10 mouse cellular contexts compared by ENCODE assay signal in the genomic region with DNA sequence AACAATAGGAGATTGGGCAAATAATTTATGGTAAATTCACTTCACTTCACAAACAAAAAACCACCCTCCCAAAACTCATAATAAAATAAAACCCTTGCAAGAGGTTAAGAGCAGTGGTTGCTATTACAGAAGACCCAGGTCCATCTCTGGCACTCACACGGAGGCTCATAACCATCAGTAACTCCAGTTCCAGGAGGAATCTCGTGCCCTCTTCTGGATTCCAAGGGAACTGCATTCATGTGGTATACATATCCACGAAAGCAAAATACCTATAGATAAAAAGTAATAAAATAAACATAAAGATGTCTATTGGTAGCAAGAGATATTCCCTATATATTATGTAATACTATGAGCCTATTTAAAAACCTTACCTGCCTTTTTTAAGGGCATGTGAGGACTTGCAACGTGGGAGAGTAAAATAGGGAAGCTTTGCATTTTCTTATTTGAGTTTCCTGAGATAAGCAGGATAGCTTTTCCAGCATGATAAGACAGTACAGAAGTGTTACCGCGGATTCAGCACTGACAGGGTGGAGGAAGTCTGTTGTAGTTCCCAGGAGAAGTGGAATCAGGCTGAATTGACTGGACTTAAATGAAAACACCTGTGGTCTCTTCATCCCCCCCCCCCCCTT. TPM values are rescaled to one million over a fixed set of nuclear protein-coding genes. Genes with fewer than 3 reads are reported as not detected.
DNase-seq lines count a peak whose midpoint lies in the region; ATAC-seq and TF ChIP-seq lines count a peak whose summit lies in the region.
"Had no signal": no experiment of that assay in that cellular context is flagged by ENCODE, and none has a peak within 500 bp of the region (broad histone marks: within the 10 kb centered on the region; RNA-seq: fewer than 3 reads in every experiment).

No protein-coding gene starts in this region.

- peak; percentile 13 to 21 for DNase-seq in heart, postnatal 14 days
- DNase-seq in midbrain, postnatal 0 days (ENCODE audit: low spot score), result peak; percentile 22
- no peak for DNase-seq in midbrain, embryonic 14.5 days
- DNase-seq in brain, embryonic 14.5 days (ENCODE audit: low read depth), result no peak
- DNase-seq in stomach, postnatal 0 days (ENCODE audit: low spot score), result no peak

- intact Hi-C loops in heart, postnatal 14 days (cut with DNase I), result no loop called here

- peak; percentile 58 for TF ChIP-seq CTCF in midbrain, postnatal 0 days (IDR thresholded peaks at IDR 0.05)
- TF ChIP-seq CTCF in brain, embryonic 14.5 days (IDR thresholded peaks at IDR 0.05; ENCODE audit: borderline replicate concordance, extremely low read depth, insufficient read depth, insufficient read length), result peak; percentile 20; the same call in 1 of the 2 replicates
- TF ChIP-seq CTCF in stomach, postnatal 0 days (IDR thresholded peaks at IDR 0.05; ENCODE audit: low read depth), result peak; percentile 60

- ATAC-seq in heart, embryonic 11.5 days (replicated peaks; ENCODE audit: insufficient number of reproducible peaks, low FRiP score, low TSS enrichment), result no peak
- ATAC-seq in midbrain, postnatal 0 days (ENCODE audit: low FRiP score), result no peak
- no peak for ATAC-seq in midbrain, embryonic 14.5 days (ENCODE audit: low FRiP score, low TSS enrichment)
- ATAC-seq in stomach, postnatal 0 days (ENCODE audit: low FRiP score, low TSS enrichment), result no peak
- ATAC-seq in frontal cortex, adult (ENCODE audit: low TSS enrichment), result no peak
- ATAC-seq: forebrain, embryonic 13.5 days had no signal

- no peak for TF ChIP-seq POLR2A in brain, embryonic 14.5 days (IDR thresholded peaks at IDR 0.05; ENCODE audit: borderline replicate concordance, extremely low read depth, insufficient read depth, insufficient read length, poor library complexity, severe bottlenecking)

- no peak overlapping the region for H3K9ac ChIP-seq in heart, embryonic 11.5 days (ENCODE audit: low read depth, low read length)
- no peak overlapping the region for H3K9ac ChIP-seq in midbrain, postnatal 0 days (replicated peaks; ENCODE audit: low read length, poor library complexity, severe bottlenecking)
- no peak overlapping the region for H3K9ac ChIP-seq in midbrain, embryonic 14.5 days (replicated peaks; ENCODE audit: low read length)
- no peak overlapping the region for H3K9ac ChIP-seq in stomach, postnatal 0 days (ENCODE audit: low read length)
- H3K9ac ChIP-seq: forebrain, embryonic 13.5 days; neural tube, embryonic 12.5 days had no signal

- no peaks in the 10 kb centered on the region for H3K36me3 ChIP-seq in heart, embryonic 11.5 days (ENCODE audit: control insufficient read depth, insufficient read depth, low read length)
- no peaks in the 10 kb centered on the region for H3K36me3 ChIP-seq in midbrain, postnatal 0 days (ENCODE audit: insufficient read depth, low read length)
- no peaks in the 10 kb centered on the region for H3K36me3 ChIP-seq in midbrain, embryonic 14.5 days (ENCODE audit: control insufficient read depth, insufficient read depth, low read length)
- no peaks in the 10 kb centered on the region for H3K36me3 ChIP-seq in stomach, postnatal 0 days (ENCODE audit: control insufficient read depth, insufficient read depth, low read length)
- H3K36me3 ChIP-seq: heart, embryonic 10.5 days; neural tube, embryonic 12.5 days had no signal

- no peak overlapping the region for H3K4me3 ChIP-seq in heart, embryonic 11.5 days (ENCODE audit: low read depth, low read length)
- H3K4me3 ChIP-seq in midbrain, postnatal 0 days (ENCODE audit: low read depth, low read length), result no peak overlapping the region
- no peak overlapping the region for H3K4me3 ChIP-seq in midbrain, embryonic 14.5 days (replicated peaks; ENCODE audit: low read depth, low read length)
- no peak overlapping the region for H3K4me3 ChIP-seq in stomach, postnatal 0 days (ENCODE audit: low read depth, low read length)
- H3K4me3 ChIP-seq: forebrain, embryonic 13.5 days; heart, embryonic 10.5 days; neural tube, embryonic 12.5 days had no signal

- TF ChIP-seq EP300 in stomach, postnatal 0 days (optimal IDR thresholded peaks at IDR 0.05), result no peak

- H3K27ac ChIP-seq in heart, embryonic 11.5 days (ENCODE audit: low read depth, low read length), result no peak overlapping the region
- H3K27ac ChIP-seq in midbrain, postnatal 0 days (ENCODE audit: low read depth, low read length), result no peak overlapping the region
- H3K27ac ChIP-seq in midbrain, embryonic 14.5 days (replicated peaks; ENCODE audit: low read depth, low read length), result no peak overlapping the region
- H3K27ac ChIP-seq in stomach, postnatal 0 days (replicated peaks), result no peak overlapping the region
- H3K27ac ChIP-seq: forebrain, embryonic 13.5 days; heart, embryonic 10.5 days; neural tube, embryonic 12.5 days had no signal

- H3K9me3 ChIP-seq in heart, embryonic 11.5 days (replicated peaks; ENCODE audit: control insufficient read depth, low read length), result no peaks in the 10 kb centered on the region
- no peaks in the 10 kb centered on the region for H3K9me3 ChIP-seq in midbrain, postnatal 0 days (ENCODE audit: low read length)
- no peaks in the 10 kb centered on the region for H3K9me3 ChIP-seq in midbrain, embryonic 14.5 days (ENCODE audit: control insufficient read depth, low read length)
- no peaks in the 10 kb centered on the region for H3K9me3 ChIP-seq in stomach, postnatal 0 days (ENCODE audit: control insufficient read depth, low read length)
- H3K9me3 ChIP-seq: forebrain, embryonic 13.5 days; heart, embryonic 10.5 days; neural tube, embryonic 12.5 days had no signal

- no peaks in the 10 kb centered on the region for H3K4me1 ChIP-seq in heart, embryonic 11.5 days (ENCODE audit: control insufficient read depth, insufficient read depth, low read length)
- H3K4me1 ChIP-seq in midbrain, postnatal 0 days (ENCODE audit: insufficient read depth, low read length), result no peaks in the 10 kb centered on the region
- no peaks in the 10 kb centered on the region for H3K4me1 ChIP-seq in midbrain, embryonic 14.5 days (ENCODE audit: control insufficient read depth, insufficient read depth, low read length)
- no peaks in the 10 kb centered on the region for H3K4me1 ChIP-seq in stomach, postnatal 0 days (replicated peaks; ENCODE audit: control insufficient read depth, insufficient read depth)
- H3K4me1 ChIP-seq: forebrain, embryonic 13.5 days; neural tube, embryonic 12.5 days had no signal

- 33% methylated on average over 6 of the region's 6 CpGs for WGBS in heart, embryonic 11.5 days (ENCODE audit: insufficient replicate concordance)
- 63% methylated on average over 6 of the region's 6 CpGs for WGBS in midbrain, postnatal 0 days
- WGBS in midbrain, embryonic 14.5 days, result 65% methylated on average over 6 of the region's 6 CpGs
- 54% methylated on average over 6 of the region's 6 CpGs for WGBS in stomach, postnatal 0 days

- H3K27me3 ChIP-seq in heart, embryonic 11.5 days (ENCODE audit: control insufficient read depth, insufficient read depth, low read length), result no peaks in the 10 kb centered on the region
- no peaks in the 10 kb centered on the region for H3K27me3 ChIP-seq in midbrain, postnatal 0 days (ENCODE audit: insufficient read depth, low read length)
- H3K27me3 ChIP-seq in midbrain, embryonic 14.5 days (ENCODE audit: control insufficient read depth, insufficient read depth, low read length), result no peaks in the 10 kb centered on the region
- no peaks in the 10 kb centered on the region for H3K27me3 ChIP-seq in stomach, postnatal 0 days (ENCODE audit: control insufficient read depth, insufficient read depth, low read length)
- H3K27me3 ChIP-seq: forebrain, embryonic 13.5 days; neural tube, embryonic 12.5 days had no signal

- no peak overlapping the region for H3K4me2 ChIP-seq in heart, embryonic 11.5 days
- H3K4me2 ChIP-seq in midbrain, postnatal 0 days (ENCODE audit: low read depth, low read length, poor library complexity, severe bottlenecking), result no peak overlapping the region
- no peak overlapping the region for H3K4me2 ChIP-seq in midbrain, embryonic 14.5 days (ENCODE audit: low read length)
- H3K4me2 ChIP-seq in stomach, postnatal 0 days (replicated peaks; ENCODE audit: low read depth), result no peak overlapping the region
- H3K4me2 ChIP-seq: forebrain, embryonic 13.5 days; neural tube, embryonic 12.5 days had no signal

RNA-seq across cellular contexts. Expression of gene Max, which starts 49.2 kb away (rescaled TPM):
- total RNA-seq in heart, postnatal 14 days (2021), result 10 to 100 TPM; 62.6 to 71.9 TPM
- polyA plus RNA-seq in heart, embryonic 11.5 days (2014; fragmentation: Nextera tagmentation; extraction: Ambion mirVana), result 13.6 and 26.4 TPM in 2 replicates
- 61.7 and 66.9 TPM in 2 replicates for total RNA-seq in midbrain, postnatal 0 days (2014; rRNA removed)
- 17.3 and 17.4 TPM in 2 replicates for polyA plus RNA-seq in midbrain, postnatal 0 days (2015; fragmentation: Nextera tagmentation; extraction: Ambion mirVana)
- 52.5 and 118 TPM in 2 replicates for polyA plus RNA-seq in midbrain, embryonic 14.5 days (2014; fragmentation: Nextera tagmentation; extraction: Ambion mirVana)
- 52.8 and 68.7 TPM in 2 replicates for polyA plus RNA-seq in brain, embryonic 14.5 days (2012; rRNA removed)
- polyA plus RNA-seq in stomach, postnatal 0 days (2015; fragmentation: Nextera tagmentation; extraction: Ambion mirVana), result 11.4 TPM in 2 replicates

Comparison
In these comparisons a context has a peak if more than half of its experiments do, and no peak if none do; other contexts are left out.
1. DNase-seq: peak in heart, postnatal 14 days (2 of 2) and midbrain, postnatal 0 days (single experiment); none in midbrain, embryonic 14.5 days (single experiment), brain, embryonic 14.5 days (single experiment) and stomach, postnatal 0 days (single experiment).
2. Peak in every context shown above with its lines, with median percentiles within 50 percentile points of each other: CTCF ChIP-seq.